Mouse (Mus musculus) right cerebral cortex, adult 2 months (tissue): ENCODE measurements at regions not wholly inside any gene's neighbourhood (a gene's known extent, or its start where the extent isn't known, plus 50 kb on each side); places are given as distances from the start of the nearest gene placed in this dataset.

ENCODE experiments used
- DNase-seq, 2 experiments: peaks; one replicate each; pipeline ENCODE4 v3.0.0; 2021 to 2022; ENCODE audit warnings: low spot score in 2 of 2

DNA sequence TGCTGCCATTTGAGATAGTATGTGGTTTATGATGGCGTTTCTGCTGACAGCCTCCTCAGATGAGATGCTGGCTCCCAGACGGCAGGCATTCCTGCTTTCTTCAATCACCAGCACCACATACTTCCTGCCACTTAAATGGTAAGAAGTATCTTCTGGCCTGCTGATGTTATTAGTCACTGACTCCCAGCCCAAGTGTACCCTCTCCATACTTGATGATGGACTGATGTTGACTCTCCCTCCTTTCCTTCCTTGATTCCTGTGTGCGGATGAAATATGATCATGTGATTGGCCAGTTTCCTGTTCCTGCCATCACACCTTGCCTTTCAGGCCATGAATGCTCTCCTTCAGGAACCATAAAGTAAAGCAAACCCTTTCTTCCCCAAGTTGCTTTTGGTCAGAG, 50.8 kb upstream of the Rpl10-ps3 start:
- no peak for DNase-seq

GRCm38 (mm10) chr9:50396051-50396450, 51.3 kb upstream of the Rpl10-ps3 start:
- no peak for DNase-seq

GRCm38 (mm10) chr9:50408396-50408795, 63.6 kb upstream of the Rpl10-ps3 start:
- no peak for DNase-seq

DNA sequence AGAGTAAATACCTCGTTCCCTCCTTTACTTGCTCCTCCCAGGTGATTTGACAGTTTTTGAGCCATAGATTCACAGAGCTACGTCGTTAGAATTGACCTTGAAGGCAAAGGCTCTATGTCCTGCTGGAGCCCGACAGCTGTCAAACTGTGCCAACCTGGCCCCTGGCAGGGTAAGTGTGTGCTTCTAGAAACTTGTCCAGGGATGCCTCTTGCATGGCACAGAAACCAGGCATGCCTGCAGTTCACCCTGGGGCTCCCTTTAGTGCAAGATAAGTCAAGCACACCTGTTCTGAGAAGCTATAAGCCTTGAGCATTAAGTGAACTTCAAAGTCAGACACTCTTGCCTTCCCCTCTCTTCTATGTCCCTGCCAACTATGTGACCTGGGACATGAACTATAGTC, 64.1 kb upstream of the Rpl10-ps3 start:
- DNase-seq, result no peak

DNA sequence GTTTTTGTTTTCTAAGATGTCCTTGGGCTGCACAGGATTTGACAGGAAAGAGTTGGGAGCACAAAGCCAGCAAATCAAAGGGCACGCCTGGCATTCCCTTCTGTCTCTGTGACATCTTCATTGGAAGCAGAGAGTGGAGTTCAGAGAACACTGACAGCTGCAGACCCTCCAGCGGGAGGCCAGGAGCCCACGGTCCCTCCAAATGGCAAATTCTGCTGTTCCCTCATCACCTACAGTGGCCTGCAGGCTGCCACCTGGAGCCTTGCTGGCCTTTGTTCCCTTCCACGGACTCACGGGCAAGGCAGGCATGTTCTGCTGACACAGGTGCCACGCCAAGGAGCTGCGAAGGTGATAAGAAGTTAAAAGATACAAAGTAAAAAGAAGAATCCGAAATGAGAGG, 68.2 kb upstream of the Rpl10-ps3 start:
- no peak for DNase-seq

DNA sequence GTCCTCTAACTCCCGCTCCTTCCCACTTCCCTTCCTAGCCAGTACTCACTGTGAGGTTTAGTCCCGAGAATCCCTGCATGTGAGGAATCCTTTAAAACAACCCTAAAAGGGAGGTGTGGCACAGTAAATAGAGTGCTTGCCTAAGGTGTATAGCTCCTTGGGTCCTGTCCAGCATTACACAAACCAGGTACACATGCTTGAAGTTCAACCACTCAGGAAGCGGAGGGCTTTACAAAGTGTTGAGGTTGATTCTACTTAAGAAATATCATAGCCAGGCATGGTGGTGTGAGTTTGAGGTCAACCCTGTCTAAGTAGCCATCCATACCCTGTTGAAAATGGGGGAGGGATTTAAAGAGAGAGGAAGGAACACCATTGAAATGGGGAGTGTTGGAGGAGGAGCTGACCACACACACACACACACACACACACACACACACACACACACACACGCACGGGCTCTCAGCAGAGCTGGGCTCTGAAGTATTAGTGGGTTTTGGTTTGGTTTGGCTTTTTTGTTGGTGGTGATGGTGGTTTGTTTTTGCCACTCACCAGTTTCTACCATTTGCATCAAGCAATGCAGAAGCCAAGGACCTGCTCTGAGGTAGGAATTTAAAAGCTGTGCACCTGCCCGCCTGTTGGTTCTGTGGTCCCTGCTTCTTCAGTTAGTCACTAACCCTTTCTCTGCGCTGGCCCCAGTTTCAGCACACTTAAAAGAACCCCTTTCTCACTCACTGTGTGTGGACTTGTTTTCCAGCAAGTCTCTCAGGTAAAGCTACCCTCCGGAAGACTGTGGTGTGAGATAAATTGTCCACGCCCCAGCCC, 69.0 kb upstream of the Rpl10-ps3 start:
- DNase-seq, result no peak

DNA sequence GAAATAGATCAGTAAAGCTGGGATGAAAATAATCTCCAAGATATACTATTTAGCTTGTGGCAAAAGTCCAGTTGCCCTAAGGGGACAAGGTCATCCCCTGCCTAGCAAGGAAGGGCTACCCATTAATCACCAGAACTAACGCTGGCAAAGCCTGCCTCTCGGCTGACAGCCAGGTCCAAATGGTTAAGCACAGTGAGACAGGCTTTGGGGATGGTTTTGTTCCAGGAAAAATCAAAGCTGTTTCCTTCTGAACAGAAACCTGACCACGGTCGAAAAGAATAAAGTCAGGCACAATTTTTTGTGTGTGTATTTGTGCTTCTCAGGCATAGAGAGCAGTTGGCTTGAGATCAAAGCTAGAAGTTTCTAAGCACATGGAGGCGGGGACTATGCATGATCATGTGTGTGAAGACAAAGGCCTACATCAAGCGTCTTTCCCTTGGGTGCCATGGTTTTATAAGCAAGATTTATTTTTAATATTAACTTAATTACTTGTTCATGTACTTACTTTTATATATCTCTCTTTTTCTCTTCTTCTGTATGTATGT, 70.1 kb upstream of the Rpl10-ps3 start:
- DNase-seq, result no peak

DNA sequence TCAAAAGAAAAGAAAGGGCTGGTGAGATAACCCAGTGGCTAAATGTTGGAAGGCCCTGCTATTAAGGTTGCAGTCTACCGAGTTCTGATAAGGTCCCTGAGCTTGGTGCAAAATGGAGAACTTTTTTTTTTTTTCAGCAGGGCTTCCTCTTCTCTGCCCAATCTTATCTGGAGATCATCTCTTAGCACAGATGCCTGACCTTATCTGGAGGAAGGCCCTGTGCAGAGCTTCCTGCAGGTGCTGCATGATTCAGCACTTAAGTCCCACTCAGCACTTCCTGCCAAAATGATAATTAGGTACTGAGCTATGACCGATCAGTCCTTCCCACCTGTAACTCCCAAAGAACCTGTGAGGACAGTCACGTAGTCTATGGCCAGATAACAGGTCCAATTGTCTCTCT, 71.9 kb upstream of the Rpl10-ps3 start:
- DNase-seq, result no peak

DNA sequence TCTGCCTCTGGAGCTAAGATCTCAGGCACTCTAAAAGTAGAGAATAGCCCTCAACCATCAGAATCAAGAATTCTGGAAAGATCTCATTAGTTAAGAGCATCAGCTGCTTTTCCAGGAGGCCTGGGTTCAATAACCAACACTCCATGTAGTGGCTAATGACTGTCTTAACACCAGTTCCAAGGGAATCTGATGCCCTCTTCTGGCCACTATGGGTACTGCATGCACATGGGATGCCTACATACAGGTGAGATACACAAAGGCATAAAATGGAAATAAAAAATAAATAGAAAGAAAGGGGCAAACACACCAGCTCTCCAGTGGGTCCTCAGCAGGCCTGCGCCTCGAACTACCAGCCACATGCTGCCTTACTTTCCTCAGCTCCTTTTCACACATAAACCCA, 73.3 kb upstream of the Plet1 start:
- DNase-seq, result no peak

DNA sequence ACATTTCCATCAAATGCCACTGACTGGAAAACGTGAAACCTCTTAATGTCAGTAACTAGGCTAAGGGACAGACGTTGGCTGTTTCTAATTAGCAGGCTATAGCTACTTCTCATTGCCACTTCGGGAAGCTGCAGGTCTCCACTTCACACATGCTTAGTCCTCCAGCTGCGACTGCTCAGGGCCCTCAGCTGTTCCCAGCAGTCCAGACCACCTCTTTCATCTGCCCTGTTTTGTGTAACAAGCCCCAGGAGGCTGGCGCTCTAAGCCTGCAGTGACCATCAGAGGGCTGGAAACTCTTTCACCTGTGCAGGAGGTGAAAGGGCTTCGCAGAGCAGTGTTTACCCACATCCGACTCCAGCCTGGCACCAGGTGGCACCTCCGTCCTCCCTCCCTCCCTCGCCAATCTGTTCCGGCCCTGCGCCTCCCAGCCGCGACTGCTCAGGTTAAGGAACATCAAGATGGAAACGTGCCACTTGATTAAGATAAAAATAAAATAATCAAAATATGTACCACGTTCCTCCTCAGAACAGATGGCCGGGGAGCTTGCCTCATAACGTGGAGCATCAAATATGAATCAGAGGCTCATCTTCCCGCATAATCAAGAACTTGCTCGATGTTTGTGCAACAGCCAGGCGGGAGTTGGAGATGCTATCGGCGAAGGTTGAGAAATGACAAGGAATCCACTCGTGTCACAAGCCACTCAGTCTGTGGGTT, 72.6 kb upstream of the Plet1 start:
- peak in 1 of 2 experiments; percentile 34 for DNase-seq

GRCm38 (mm10) chr9:50425866-50426495, 68.3 kb upstream of the Plet1 start:
- no peak for DNase-seq

GRCm38 (mm10) chr9:50430147-50430546, 64.2 kb upstream of the Plet1 start:
- DNase-seq, result no peak

DNA sequence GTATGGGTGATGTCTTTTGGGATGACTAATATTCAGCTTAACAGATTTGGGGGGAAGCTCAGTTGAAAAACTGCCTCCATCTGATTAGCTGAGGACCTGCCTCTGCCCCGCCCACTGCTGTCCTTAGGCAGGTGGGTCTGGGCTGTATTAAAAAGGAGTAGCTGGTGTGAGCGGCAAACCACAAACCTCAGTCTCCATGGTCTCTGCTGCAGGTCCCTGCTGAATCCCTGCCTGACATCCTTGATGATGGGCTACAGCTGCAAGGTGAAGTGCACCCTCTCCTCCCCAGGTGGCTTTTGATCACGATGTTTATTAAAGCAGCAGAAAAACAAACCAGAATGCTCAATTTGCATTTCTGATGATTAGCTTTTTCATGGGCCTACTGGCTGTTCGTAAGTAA, 60.8 kb upstream of the Plet1 start:
- DNase-seq, result no peak

DNA sequence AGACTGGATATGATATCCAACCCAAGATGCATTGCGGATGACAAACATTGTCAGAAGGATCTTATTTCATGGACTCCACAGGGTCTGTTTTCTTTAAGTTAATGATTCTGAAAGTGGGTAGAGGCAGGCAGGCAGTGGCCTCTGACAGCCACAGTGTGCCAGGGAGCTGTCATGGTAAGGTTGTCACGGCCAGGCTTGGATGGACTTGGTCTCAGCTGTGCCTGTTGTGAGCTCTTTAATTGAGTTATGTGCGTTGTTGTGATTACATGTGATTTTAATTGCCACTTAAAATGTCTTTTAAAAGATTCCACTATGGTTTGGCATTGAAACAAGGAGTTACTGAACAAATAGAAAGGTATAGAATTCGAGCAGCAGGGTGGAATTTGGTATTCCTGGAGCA, 60.3 kb upstream of the Plet1 start:
- DNase-seq, result no peak

DNA sequence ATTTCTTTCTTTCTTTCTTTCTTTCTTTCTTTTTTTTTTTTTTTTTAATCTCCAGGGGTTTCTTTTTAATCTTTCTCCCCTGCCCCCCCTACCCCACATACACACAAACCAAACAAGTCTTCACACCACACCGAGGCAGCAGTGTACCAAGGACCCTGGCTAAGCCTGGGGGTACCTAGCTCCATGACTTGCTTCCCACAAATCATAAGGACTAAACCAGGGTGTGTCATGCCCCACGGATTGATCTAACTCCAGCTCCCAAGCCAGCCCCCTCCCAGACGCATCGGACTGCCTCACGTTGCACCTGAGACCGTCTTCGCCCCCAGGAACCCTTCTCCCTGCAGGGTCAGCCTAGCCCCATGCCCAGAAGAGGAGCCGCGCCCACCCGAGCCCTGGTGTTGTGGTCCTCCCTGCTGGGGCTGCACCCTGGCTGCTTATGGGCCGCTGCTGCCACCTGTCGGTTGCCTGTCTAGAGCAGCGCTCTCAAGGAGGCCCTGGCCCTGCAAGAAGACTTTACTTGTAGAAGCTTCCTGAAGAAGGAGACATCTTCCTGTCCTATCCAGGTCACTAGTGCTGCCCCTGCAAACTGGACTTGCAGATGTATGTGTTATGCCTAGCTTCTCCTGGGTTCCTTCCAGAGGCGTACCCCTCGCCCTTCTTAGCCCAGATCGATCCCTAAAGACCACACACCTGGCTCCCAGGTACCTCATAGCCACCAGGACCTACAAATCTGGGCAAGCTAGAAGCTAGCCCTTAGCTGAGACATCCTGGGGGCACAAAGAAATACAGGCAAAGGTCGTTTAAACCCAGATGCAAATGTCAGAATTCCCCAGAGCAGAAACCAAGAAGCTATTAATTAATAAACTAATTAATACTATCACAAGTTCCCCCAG, 56.2 kb upstream of the Plet1 start:
- DNase-seq, result peak; percentile 83 to 87

- DNase-seq, result no peak
Measured at GRCm38 (mm10) chr9:50438738-50439137, 55.6 kb upstream of the Plet1 start.

DNA sequence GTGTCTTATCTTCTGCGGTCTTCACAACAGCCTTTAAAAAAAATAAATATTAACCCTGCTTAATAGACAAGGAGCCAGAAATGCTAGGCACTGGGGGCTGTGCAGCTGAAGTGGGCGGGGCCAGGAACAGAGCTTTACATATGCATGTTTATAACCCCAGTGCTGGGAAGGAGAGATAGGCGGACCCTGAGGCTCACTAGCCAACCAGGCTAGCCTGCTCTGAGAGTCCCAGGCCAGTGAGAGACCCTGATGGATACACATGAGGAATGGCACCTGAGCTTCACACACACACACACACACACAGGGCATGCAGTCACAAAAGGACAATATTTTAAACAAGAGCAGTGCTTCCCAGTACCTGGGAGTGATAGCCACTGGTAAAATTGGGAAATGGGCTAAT, 54.1 kb upstream of the Plet1 start:
- DNase-seq, result no peak

DNA sequence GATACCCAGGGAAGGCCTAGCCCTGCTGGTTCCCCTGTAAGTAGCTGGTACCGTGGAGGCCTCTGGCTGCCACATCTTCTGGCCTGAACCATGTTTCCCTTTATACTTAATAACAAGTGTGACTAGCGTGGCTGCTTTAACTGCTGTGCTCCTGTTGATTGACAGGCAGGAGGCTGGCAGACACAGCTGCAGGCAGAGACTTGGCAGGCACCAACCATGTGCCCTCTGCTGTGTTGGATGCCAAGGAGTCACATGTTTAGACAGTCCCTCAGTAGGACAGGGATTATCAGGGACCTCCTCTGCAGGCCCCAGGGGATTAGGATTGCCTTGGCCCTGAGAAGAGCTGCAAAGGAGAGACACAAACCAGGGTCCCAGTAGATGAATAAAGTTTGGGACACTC, 53.6 kb upstream of the Plet1 start:
- no peak for DNase-seq

DNA sequence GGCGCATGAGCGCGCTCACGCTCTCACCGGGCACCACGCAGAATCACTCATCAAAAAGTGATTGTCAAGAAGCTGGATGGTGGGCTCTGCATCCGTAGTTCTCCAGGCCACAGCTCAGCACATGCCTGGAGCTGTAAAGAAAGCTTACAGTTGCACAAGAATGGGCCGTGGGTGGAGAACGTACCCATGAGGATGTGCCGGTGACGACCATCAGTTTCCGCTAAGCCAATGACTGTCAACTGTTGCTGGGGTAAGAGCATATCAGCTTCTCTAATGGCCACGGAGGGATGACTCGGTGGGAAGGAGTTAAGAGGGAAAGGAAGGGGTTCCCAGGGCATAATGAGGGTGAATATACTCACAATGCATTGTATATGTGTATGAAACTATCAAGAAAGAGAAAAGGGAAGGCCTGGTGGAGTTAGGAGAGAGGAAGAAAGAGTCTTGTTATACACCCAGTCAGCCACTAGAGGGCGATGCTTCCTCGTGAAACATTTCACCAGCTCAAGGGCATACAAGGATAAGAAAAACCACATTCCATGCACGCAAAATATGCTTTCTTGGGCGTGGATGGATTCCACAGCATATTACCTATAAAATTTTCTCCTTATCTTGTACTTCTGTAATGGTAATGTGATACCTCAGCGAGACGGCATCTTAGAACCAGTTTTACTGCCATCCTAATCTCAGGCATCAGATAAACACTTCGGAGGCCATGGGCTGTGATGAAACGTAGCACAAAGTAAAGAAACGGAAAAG, 50.4 kb upstream of the Plet1 start:
- DNase-seq, result peak; percentile 76 to 82
